Comparison of ENCODE assay signal across 14 mouse cellular contexts in the genomic region with DNA sequence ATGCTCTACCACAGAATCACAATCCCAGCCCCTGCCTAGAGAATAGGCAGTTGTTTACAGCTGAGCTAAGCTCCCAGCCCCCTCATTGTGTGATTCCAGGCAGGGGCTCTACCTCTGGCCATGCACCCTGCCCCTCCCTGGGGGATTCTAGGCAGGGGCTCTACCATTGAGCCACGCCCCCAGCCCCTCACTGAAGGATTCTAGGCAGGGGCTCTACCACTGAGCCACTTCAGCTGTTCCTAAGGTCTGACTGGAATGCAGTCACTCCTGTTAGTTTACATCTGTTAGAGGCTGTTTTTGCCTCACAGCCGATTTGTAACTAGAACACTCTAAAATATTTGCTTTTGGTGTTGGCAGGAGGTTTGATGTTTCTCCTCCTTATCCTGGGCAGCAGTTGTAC. TPM values are rescaled to one million over a fixed set of nuclear protein-coding genes. Genes with fewer than 3 reads are reported as not detected.
A peak's percentile ranks its signal among the peaks of the same experiment; 100 is the strongest.
DNase-seq lines count a peak whose midpoint lies in the region; ATAC-seq lines count a peak whose summit lies in the region.
"Had no signal": no experiment of that assay in that cellular context is flagged by ENCODE, and none has a peak within 500 bp of the region (broad histone marks: within the 10 kb centered on the region; RNA-seq: fewer than 3 reads in every experiment).

No protein-coding gene starts in this region.

- peaks cover 42% of the 10 kb centered on the region for H3K36me3 ChIP-seq in hindbrain, embryonic 13.5 days
- peaks cover 14% of the 10 kb centered on the region for H3K36me3 ChIP-seq in hindbrain, embryonic 16.5 days (ENCODE audit: control insufficient read depth, insufficient read depth, low read length)
- H3K36me3 ChIP-seq in limb, embryonic 13.5 days = peaks cover 48% of the 10 kb centered on the region

- 83% methylated on average over 2 of the region's 2 CpGs for WGBS in hindbrain, embryonic 13.5 days
- 76% methylated on average over 2 of the region's 2 CpGs for WGBS in hindbrain, embryonic 16.5 days
- WGBS in limb, embryonic 13.5 days = 60% methylated on average over 2 of the region's 2 CpGs

- no peaks in the 10 kb centered on the region for H3K9me3 ChIP-seq in hindbrain, embryonic 13.5 days
- no peaks in the 10 kb centered on the region; the same call in 1 of the 2 replicates for H3K9me3 ChIP-seq in hindbrain, embryonic 16.5 days (ENCODE audit: control insufficient read depth, low read length)
- H3K9me3 ChIP-seq in limb, embryonic 13.5 days = no peaks in the 10 kb centered on the region

- peak; percentile 23 for DNase-seq in thymus, postnatal 14 days
- DNase-seq in thymus, adult 18-20 months = no peak
- DNase-seq in urinary bladder, postnatal 14 days (ENCODE audit: low spot score) = no peak
- no peak for DNase-seq in layer of hippocampus, adult 18-20 months (ENCODE audit: low spot score in 2 of 2)
- DNase-seq: gastrocnemius, postnatal 10 days; spleen, adult 18-20 months had no signal

- H3K4me2 ChIP-seq in hindbrain, embryonic 13.5 days = no peak overlapping the region
- H3K4me2 ChIP-seq in hindbrain, embryonic 16.5 days (ENCODE audit: low read length) = no peak overlapping the region
- H3K4me2 ChIP-seq in limb, embryonic 13.5 days (replicated peaks) = no peak overlapping the region

- ATAC-seq in hindbrain, embryonic 13.5 days (ENCODE audit: low FRiP score) = no peak
- no peak for ATAC-seq in hindbrain, embryonic 16.5 days
- no peak for ATAC-seq in limb, embryonic 13.5 days (ENCODE audit: low FRiP score, low read depth)

- H3K4me3 ChIP-seq in hindbrain, embryonic 13.5 days = no peak overlapping the region
- H3K4me3 ChIP-seq in hindbrain, embryonic 16.5 days (ENCODE audit: low read length) = no peak overlapping the region
- H3K4me3 ChIP-seq in limb, embryonic 13.5 days = no peak overlapping the region

- H3K27me3 ChIP-seq in hindbrain, embryonic 13.5 days = no peaks in the 10 kb centered on the region
- no peaks in the 10 kb centered on the region for H3K27me3 ChIP-seq in hindbrain, embryonic 16.5 days (replicated peaks; ENCODE audit: control insufficient read depth, insufficient read depth, low read length)
- H3K27me3 ChIP-seq in limb, embryonic 13.5 days = no peaks in the 10 kb centered on the region

- no peak overlapping the region; the same call in 1 of the 2 replicates for H3K9ac ChIP-seq in hindbrain, embryonic 13.5 days
- no peak overlapping the region for H3K9ac ChIP-seq in hindbrain, embryonic 16.5 days (ENCODE audit: low read depth, low read length)
- no peak overlapping the region for H3K9ac ChIP-seq in limb, embryonic 13.5 days

- H3K4me1 ChIP-seq in hindbrain, embryonic 13.5 days (replicated peaks) = peaks cover 17% of the 10 kb centered on the region
- H3K4me1 ChIP-seq in hindbrain, embryonic 16.5 days (ENCODE audit: control insufficient read depth, insufficient read depth, low read depth, low read length) = no peaks in the 10 kb centered on the region
- H3K4me1 ChIP-seq in limb, embryonic 13.5 days = peaks cover 40% of the 10 kb centered on the region

- H3K27ac ChIP-seq in hindbrain, embryonic 13.5 days = peak overlapping the region; percentile 62; the same call in 1 of the 2 replicates
- no peak overlapping the region for H3K27ac ChIP-seq in hindbrain, embryonic 16.5 days (ENCODE audit: low read depth, low read length)
- peak overlapping the region; percentile 44; the same call in 1 of the 2 replicates for H3K27ac ChIP-seq in limb, embryonic 13.5 days

RNA-seq across cellular contexts. Expression of a gene that starts 7.7 kb away (rescaled TPM):
- polyA plus RNA-seq in hindbrain, embryonic 13.5 days (2015; fragmentation: Nextera tagmentation; extraction: Ambion mirVana) = 25.6 and 28.3 TPM in 2 replicates
- 22.9 and 28.6 TPM in 2 replicates for polyA plus RNA-seq in hindbrain, embryonic 16.5 days (2015; fragmentation: Nextera tagmentation; extraction: Ambion mirVana)
- polyA plus RNA-seq in limb, embryonic 13.5 days (2015; fragmentation: Nextera tagmentation; extraction: Ambion mirVana) = 35.2 and 37.9 TPM in 2 replicates
- 1 to 10 TPM; 8.8 to 9.2 TPM for total RNA-seq in layer of hippocampus, adult 18-20 months (2021)

RNA-seq across cellular contexts. Expression of a gene that starts 22.4 kb away (rescaled TPM):
- 0.17 TPM in 1 of 2 replicates, not detected in the other for polyA plus RNA-seq in hindbrain, embryonic 13.5 days (2015; fragmentation: Nextera tagmentation; extraction: Ambion mirVana)
- polyA plus RNA-seq in hindbrain, embryonic 16.5 days (2015; fragmentation: Nextera tagmentation; extraction: Ambion mirVana) = 0.15 TPM in 1 of 2 replicates, not detected in the other
- 0.22 and 0.47 TPM in 2 replicates for polyA plus RNA-seq in limb, embryonic 13.5 days (2015; fragmentation: Nextera tagmentation; extraction: Ambion mirVana)
- total RNA-seq in layer of hippocampus, adult 18-20 months (2021) = not detected
- total RNA-seq: gastrocnemius, postnatal 10 days; left cerebral cortex, postnatal 10 days; MEL had no signal
- polyA plus RNA-seq: forebrain, embryonic 11.5 days; intestine, embryonic 14.5 days had no signal

RNA-seq across cellular contexts. Expression of a gene that starts 28.0 kb away (rescaled TPM):
- 0.61 and 1.4 TPM in 2 replicates for polyA plus RNA-seq in hindbrain, embryonic 13.5 days (2015; fragmentation: Nextera tagmentation; extraction: Ambion mirVana)
- polyA plus RNA-seq in hindbrain, embryonic 16.5 days (2015; fragmentation: Nextera tagmentation; extraction: Ambion mirVana) = 2.9 and 3.4 TPM in 2 replicates
- 4.4 and 4.5 TPM in 2 replicates for polyA plus RNA-seq in limb, embryonic 13.5 days (2015; fragmentation: Nextera tagmentation; extraction: Ambion mirVana)
- 1 to 10 TPM; 1.1 to 1.4 TPM for total RNA-seq in layer of hippocampus, adult 18-20 months (2021)

RNA-seq across cellular contexts. Expression of a gene that starts 36.0 kb away (rescaled TPM):
- 0.04 and 0.09 TPM in 2 replicates for polyA plus RNA-seq in hindbrain, embryonic 13.5 days (2015; fragmentation: Nextera tagmentation; extraction: Ambion mirVana)
- 0.04 TPM in 1 of 2 replicates, not detected in the other for polyA plus RNA-seq in hindbrain, embryonic 16.5 days (2015; fragmentation: Nextera tagmentation; extraction: Ambion mirVana)
- 0.14 and 0.15 TPM in 2 replicates for polyA plus RNA-seq in limb, embryonic 13.5 days (2015; fragmentation: Nextera tagmentation; extraction: Ambion mirVana)
- total RNA-seq in layer of hippocampus, adult 18-20 months (2021) = not detected
- total RNA-seq: left cerebral cortex, postnatal 10 days; megakaryocyte progenitor cell, adult 5-6 weeks; MEL had no signal
- polyA plus RNA-seq: forebrain, embryonic 11.5 days had no signal

RNA-seq across cellular contexts. Expression of a gene that starts 52.0 kb away (rescaled TPM):
- polyA plus RNA-seq in hindbrain, embryonic 13.5 days (2015; fragmentation: Nextera tagmentation; extraction: Ambion mirVana) = not detected in 2 replicates
- polyA plus RNA-seq in hindbrain, embryonic 16.5 days (2015; fragmentation: Nextera tagmentation; extraction: Ambion mirVana) = 0.25 TPM in 1 of 2 replicates, not detected in the other
- 2.2 and 3.5 TPM in 2 replicates for polyA plus RNA-seq in limb, embryonic 13.5 days (2015; fragmentation: Nextera tagmentation; extraction: Ambion mirVana)
- under 1 TPM in 1 of 2 experiments, not detected in 1; 0.52 TPM for total RNA-seq in layer of hippocampus, adult 18-20 months (2021)
- total RNA-seq: gastrocnemius, postnatal 10 days; left cerebral cortex, postnatal 10 days; MEL had no signal
